Comparison of ENCODE assay signal across 18 mouse cellular contexts in genomic region chr3:116785820-116786219, GRCm38 (mm10).
"Had no signal": no experiment of that assay in that cellular context is flagged by ENCODE, and none has a peak within 500 bp of the region (broad histone marks: within the 10 kb centered on the region; RNA-seq: fewer than 3 reads in every experiment).

No protein-coding gene starts in this region.

- H3K9ac ChIP-seq: limb, embryonic 12.5 days; liver, embryonic 15.5 days; midbrain, embryonic 15.5 days; neural tube, embryonic 13.5 days; stomach, embryonic 15.5 days had no signal

- ATAC-seq: lung, postnatal 0 days; midbrain, embryonic 15.5 days had no signal

- H3K4me2 ChIP-seq: limb, embryonic 12.5 days; liver, embryonic 15.5 days; midbrain, embryonic 11.5 days; midbrain, embryonic 15.5 days; neural tube, embryonic 13.5 days; stomach, embryonic 15.5 days had no signal

- H3K4me1 ChIP-seq: limb, embryonic 12.5 days; midbrain, embryonic 15.5 days; neural tube, embryonic 13.5 days; stomach, embryonic 15.5 days had no signal

- H3K27me3 ChIP-seq: limb, embryonic 12.5 days; liver, embryonic 15.5 days; midbrain, embryonic 15.5 days; neural tube, embryonic 13.5 days; stomach, embryonic 15.5 days had no signal

- H3K9me3 ChIP-seq: limb, embryonic 12.5 days; liver, embryonic 15.5 days; midbrain, embryonic 15.5 days; neural tube, embryonic 13.5 days; stomach, embryonic 15.5 days had no signal

- H3K27ac ChIP-seq: liver, embryonic 15.5 days; midbrain, embryonic 15.5 days; neural tube, embryonic 13.5 days; stomach, embryonic 15.5 days had no signal

- DNase-seq: kidney, adult 18-20 months; kidney, postnatal 25 days; layer of hippocampus, adult 9-11 months; layer of hippocampus, postnatal 36 days; liver; lung, adult 2 months; lung, postnatal 36 days; retina, postnatal 1 day; right cerebral cortex, postnatal 4 days; thymus, adult 2 months; thymus, postnatal 25 days had no signal

- H3K4me3 ChIP-seq: limb, embryonic 12.5 days; liver, embryonic 15.5 days; midbrain, embryonic 15.5 days; neural tube, embryonic 13.5 days; stomach, embryonic 15.5 days had no signal
